Mouse (Mus musculus): ENCODE data around the gene Rps10.

DNA sequence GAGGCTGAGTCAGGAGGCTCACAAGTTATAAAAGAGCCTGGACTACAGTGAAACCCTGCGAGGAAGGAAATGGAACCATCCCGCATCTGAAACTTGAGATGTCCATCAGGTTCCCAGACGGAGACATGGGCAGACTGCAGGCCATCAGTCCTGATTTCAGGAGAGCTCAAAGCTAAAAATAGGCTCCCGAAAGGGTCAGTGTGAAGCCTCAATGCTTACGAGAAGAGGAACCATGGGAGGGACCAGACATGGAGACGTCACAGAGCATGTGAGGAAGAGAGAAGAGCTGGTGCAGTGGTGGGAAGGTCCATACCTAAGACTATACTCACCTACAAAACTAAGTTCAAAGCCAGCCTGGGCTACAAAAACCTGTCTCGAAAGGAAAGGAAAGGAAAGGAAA, 21.1 kb downstream of the Rps10 start:
- TF ChIP-seq GATA1 (IDR thresholded peaks at IDR 0.05; ENCODE audit: borderline replicate concordance, low read length) (no peak), FLI1 (IDR thresholded peaks at IDR 0.05; ENCODE audit: low read length) (no peak)

All from megakaryocyte, embryonic 14.5 days (primary cell).